Mouse (Mus musculus) embryonic facial prominence, embryonic 13.5 days (tissue): ENCODE results near the gene Rpl10. TPM values are rescaled to one million over a fixed set of nuclear protein-coding genes. Genes with fewer than 3 reads are reported as not detected.

Experiments used
- microRNA-seq: library from miRNA; unstranded; fragments of <30 nt; microRNA quantifications from one replicate; pipeline ENCODE4, GENCODE M21; 2016
- polyA plus RNA-seq: library from polyadenylated mRNA; unstranded; fragments of >200 nt; fragmentation: Nextera tagmentation; extraction: Ambion mirVana; gene quantifications from 2 replicates; pipeline ENCODE4 v1.2.1, GENCODE M21; 2015

The Rpl10 gene
- polyA plus RNA-seq, 1 experiment from 2014 or later, result 892 TPM

Small RNAs within 50 kb of the gene (microRNA-seq; reads per million reads assigned to microRNA genes)
- not detected for gene Mir7091
- not detected for gene Mir7092

Other genes starting within 250 kb of the Rpl10 start
- gene Irak1, start 246.9 kb upstream of the Rpl10 start, polyA plus RNA-seq, result 56.5 and 60.4 TPM in 2 replicates
- not detected in 2 replicates for gene Opn1mw, start 143.3 kb upstream of the Rpl10 start, polyA plus RNA-seq
- gene Mecp2, start 135.4 kb upstream of the Rpl10 start, polyA plus RNA-seq, result 12.1 and 12.6 TPM in 2 replicates
- gene Tex28, start 103.0 kb upstream of the Rpl10 start, polyA plus RNA-seq, result not detected in 2 replicates
- gene Tktl1, start 93.6 kb upstream of the Rpl10 start, polyA plus RNA-seq, result 0.14 TPM in 1 of 2 replicates, not detected in the other
- gene Flna, start 21.0 kb upstream of the Rpl10 start, polyA plus RNA-seq, result 289 and 307 TPM in 2 replicates
- gene Emd, start 16.1 kb upstream of the Rpl10 start, polyA plus RNA-seq, result 28.9 and 31.6 TPM in 2 replicates
- 92.8 and 94.8 TPM in 2 replicates for gene Taz, start 11.1 kb downstream of the Rpl10 start, polyA plus RNA-seq
- 11.3 and 14.9 TPM in 2 replicates for gene Dnase1l1, start 11.5 kb downstream of the Rpl10 start, polyA plus RNA-seq
- gene Atp6ap1, start 26.3 kb downstream of the Rpl10 start, polyA plus RNA-seq, result 124 and 133 TPM in 2 replicates
- gene Gdi1, start 34.2 kb downstream of the Rpl10 start, polyA plus RNA-seq, result 254 and 268 TPM in 2 replicates
- gene Fam50a, start 42.2 kb downstream of the Rpl10 start, polyA plus RNA-seq, result 61.2 and 69.3 TPM in 2 replicates
- gene Plxna3, start 58.3 kb downstream of the Rpl10 start, polyA plus RNA-seq, result 21.4 and 25.1 TPM in 2 replicates
- 113 and 129 TPM in 2 replicates for gene Lage3, start 82.8 kb downstream of the Rpl10 start, polyA plus RNA-seq
- 67.2 and 71.1 TPM in 2 replicates for gene Ubl4a, start 102.4 kb downstream of the Rpl10 start, polyA plus RNA-seq
- gene Slc10a3, start 102.5 kb downstream of the Rpl10 start, polyA plus RNA-seq, result 19.5 and 20.2 TPM in 2 replicates
- 38.1 and 45.5 TPM in 2 replicates for gene Fam3a, start 122.5 kb downstream of the Rpl10 start, polyA plus RNA-seq
- gene Ikbkg, start 122.5 kb downstream of the Rpl10 start, polyA plus RNA-seq, result 17.9 and 18.8 TPM in 2 replicates
- 49.1 and 54.5 TPM in 2 replicates for gene G6pdx, start 158.4 kb downstream of the Rpl10 start, polyA plus RNA-seq
- gene Gm6880, start 210.6 kb downstream of the Rpl10 start, polyA plus RNA-seq, result not detected in 2 replicates